Comparison of ENCODE assay signal across 8 mouse cellular contexts in genomic region chr15:10487246-10487645, GRCm38 (mm10). TPM values are rescaled to one million over a fixed set of nuclear protein-coding genes. Genes with fewer than 3 reads are reported as not detected.
A peak's percentile ranks its signal among the peaks of the same experiment; 100 is the strongest.
DNase-seq lines count a peak whose midpoint lies in the region; ATAC-seq and TF ChIP-seq lines count a peak whose summit lies in the region.

No protein-coding gene starts in this region.

- no peaks in the 10 kb centered on the region for H3K9me3 ChIP-seq in kidney, embryonic 14.5 days (ENCODE audit: control insufficient read depth, low read length)
- no peaks in the 10 kb centered on the region for H3K9me3 ChIP-seq in embryonic facial prominence, embryonic 12.5 days
- no peaks in the 10 kb centered on the region for H3K9me3 ChIP-seq in kidney, postnatal 0 days (replicated peaks; ENCODE audit: low read length)
- no peaks in the 10 kb centered on the region for H3K9me3 ChIP-seq in neural tube, embryonic 13.5 days

- H3K36me3 ChIP-seq in kidney, embryonic 14.5 days (ENCODE audit: control insufficient read depth, insufficient read depth, low read length), result peaks cover 31% of the 10 kb centered on the region; the same call in 1 of the 2 replicates
- H3K36me3 ChIP-seq in embryonic facial prominence, embryonic 12.5 days, result peaks cover 17% of the 10 kb centered on the region
- peaks cover 7% of the 10 kb centered on the region; the same call in 1 of the 2 replicates for H3K36me3 ChIP-seq in kidney, postnatal 0 days (ENCODE audit: insufficient read depth, low read length)
- peaks cover 30% of the 10 kb centered on the region for H3K36me3 ChIP-seq in neural tube, embryonic 13.5 days

- ATAC-seq in kidney, embryonic 14.5 days (ENCODE audit: low FRiP score, low TSS enrichment), result no peak
- no peak for ATAC-seq in embryonic facial prominence, embryonic 12.5 days (ENCODE audit: insufficient number of reproducible peaks, insufficient read depth, low FRiP score, low TSS enrichment)
- no peak; the same call in 1 of the 2 replicates for ATAC-seq in kidney, postnatal 0 days (replicated peaks; ENCODE audit: low FRiP score, low read depth)
- no peak for ATAC-seq in neural tube, embryonic 13.5 days (ENCODE audit: low read depth)

- no peaks in the 10 kb centered on the region for H3K27me3 ChIP-seq in kidney, embryonic 14.5 days (ENCODE audit: control insufficient read depth, insufficient read depth, low read length)
- no peaks in the 10 kb centered on the region for H3K27me3 ChIP-seq in embryonic facial prominence, embryonic 12.5 days
- no peaks in the 10 kb centered on the region for H3K27me3 ChIP-seq in kidney, postnatal 0 days (ENCODE audit: insufficient read depth, low read length)
- H3K27me3 ChIP-seq in neural tube, embryonic 13.5 days, result no peaks in the 10 kb centered on the region

- peaks cover 15% of the 10 kb centered on the region for H3K4me1 ChIP-seq in kidney, embryonic 14.5 days (ENCODE audit: control insufficient read depth, insufficient read depth, low read length)
- H3K4me1 ChIP-seq in embryonic facial prominence, embryonic 12.5 days, result peaks cover 16% of the 10 kb centered on the region; the same call in 1 of the 2 replicates
- H3K4me1 ChIP-seq in kidney, postnatal 0 days (replicated peaks; ENCODE audit: insufficient read depth, low read length), result no peaks in the 10 kb centered on the region; the same call in 1 of the 2 replicates
- H3K4me1 ChIP-seq in neural tube, embryonic 13.5 days (replicated peaks), result peaks cover 25% of the 10 kb centered on the region

- peak overlapping the region; percentile 89; the same call in 1 of the 2 replicates for H3K4me3 ChIP-seq in kidney, embryonic 14.5 days (ENCODE audit: low read length)
- peak overlapping the region; percentile 89; the same call in 1 of the 2 replicates for H3K4me3 ChIP-seq in embryonic facial prominence, embryonic 12.5 days
- no peak overlapping the region for H3K4me3 ChIP-seq in kidney, postnatal 0 days (replicated peaks; ENCODE audit: low read depth, low read length)
- peak overlapping the region; percentile 83 for H3K4me3 ChIP-seq in neural tube, embryonic 13.5 days

- no peak overlapping the region for H3K27ac ChIP-seq in kidney, embryonic 14.5 days (ENCODE audit: low read depth, low read length)
- no peak overlapping the region for H3K27ac ChIP-seq in embryonic facial prominence, embryonic 12.5 days
- peak overlapping the region; percentile 38; the same call in 1 of the 2 replicates for H3K27ac ChIP-seq in kidney, postnatal 0 days
- H3K27ac ChIP-seq in neural tube, embryonic 13.5 days (replicated peaks), result no peak overlapping the region

- peak; percentile 27; the same call in 1 of the 2 replicates for TF ChIP-seq CTCF in kidney, postnatal 0 days (IDR thresholded peaks at IDR 0.05; ENCODE audit: low read depth)

- 57% methylated on average over 2 of the region's 2 CpGs for WGBS in kidney, embryonic 14.5 days
- 55% methylated on average over 2 of the region's 2 CpGs for WGBS in embryonic facial prominence, embryonic 12.5 days
- WGBS in kidney, postnatal 0 days, result 57% methylated on average over 2 of the region's 2 CpGs
- WGBS in neural tube, embryonic 13.5 days, result 68% methylated on average over 2 of the region's 2 CpGs

- no peak for DNase-seq in kidney, postnatal 10 days
- peak; percentile 25 for DNase-seq in kidney, postnatal 0 days (ENCODE audit: low spot score)
- no peak for DNase-seq in adrenal gland, adult 18-20 months (ENCODE audit: low spot score in 2 of 2)
- DNase-seq in adrenal gland, postnatal 25 days, result no peak
- no peak for DNase-seq in right cerebral cortex, postnatal 4 days

- peak overlapping the region; percentile 78 for H3K4me2 ChIP-seq in kidney, embryonic 14.5 days (replicated peaks; ENCODE audit: low read depth, low read length)
- H3K4me2 ChIP-seq in embryonic facial prominence, embryonic 12.5 days (replicated peaks), result peak overlapping the region; percentile 57
- H3K4me2 ChIP-seq in kidney, postnatal 0 days (ENCODE audit: low read length), result peak overlapping the region; percentile 76; the same call in 1 of the 2 replicates
- peak overlapping the region; percentile 86 for H3K4me2 ChIP-seq in neural tube, embryonic 13.5 days

- H3K9ac ChIP-seq in kidney, embryonic 14.5 days (ENCODE audit: low read depth, low read length), result no peak overlapping the region
- H3K9ac ChIP-seq in embryonic facial prominence, embryonic 12.5 days, result no peak overlapping the region
- no peak overlapping the region for H3K9ac ChIP-seq in kidney, postnatal 0 days (ENCODE audit: low read depth, low read length)
- H3K9ac ChIP-seq in neural tube, embryonic 13.5 days, result peak overlapping the region; percentile 81; the same call in 1 of the 2 replicates

RNA-seq across cellular contexts. Expression of gene Rad1, which starts 1.4 kb away (rescaled TPM):
- polyA plus RNA-seq in kidney, embryonic 14.5 days (2014; fragmentation: Nextera tagmentation; extraction: Ambion mirVana), result 25.3 and 29.1 TPM in 2 replicates
- 41.1 and 41.7 TPM in 2 replicates for polyA plus RNA-seq in embryonic facial prominence, embryonic 12.5 days (2016; fragmentation: Nextera tagmentation; extraction: Ambion mirVana)
- 27.1 and 29.1 TPM in 2 replicates for polyA plus RNA-seq in kidney, postnatal 0 days (2015; fragmentation: Nextera tagmentation; extraction: Ambion mirVana)
- 30.3 and 32.5 TPM in 2 replicates for polyA plus RNA-seq in neural tube, embryonic 13.5 days (2015; fragmentation: Nextera tagmentation; extraction: Ambion mirVana)
- 10 to 100 TPM; 12.0 to 15.3 TPM for total RNA-seq in adrenal gland, adult 18-20 months (2021)
- total RNA-seq in adrenal gland, postnatal 25 days (2021), result 14.8 and 19.7 TPM in 2 replicates

RNA-seq across cellular contexts. Expression of gene Brix1, which starts 1.5 kb away (rescaled TPM):
- 127 and 165 TPM in 2 replicates for polyA plus RNA-seq in kidney, embryonic 14.5 days (2014; fragmentation: Nextera tagmentation; extraction: Ambion mirVana)
- polyA plus RNA-seq in embryonic facial prominence, embryonic 12.5 days (2016; fragmentation: Nextera tagmentation; extraction: Ambion mirVana), result 114 and 126 TPM in 2 replicates
- 126 and 146 TPM in 2 replicates for polyA plus RNA-seq in kidney, postnatal 0 days (2015; fragmentation: Nextera tagmentation; extraction: Ambion mirVana)
- polyA plus RNA-seq in neural tube, embryonic 13.5 days (2015; fragmentation: Nextera tagmentation; extraction: Ambion mirVana), result 69.6 and 77.6 TPM in 2 replicates
- total RNA-seq in adrenal gland, adult 18-20 months (2021), result 10 to 100 TPM; 49.7 to 51.4 TPM
- 42.7 and 45.6 TPM in 2 replicates for total RNA-seq in adrenal gland, postnatal 25 days (2021)

RNA-seq across cellular contexts. Expression of gene Dnajc21, which starts 16.9 kb away (rescaled TPM):
- polyA plus RNA-seq in kidney, embryonic 14.5 days (2014; fragmentation: Nextera tagmentation; extraction: Ambion mirVana), result 17.1 and 20.3 TPM in 2 replicates
- polyA plus RNA-seq in embryonic facial prominence, embryonic 12.5 days (2016; fragmentation: Nextera tagmentation; extraction: Ambion mirVana), result 16.1 and 16.9 TPM in 2 replicates
- polyA plus RNA-seq in kidney, postnatal 0 days (2015; fragmentation: Nextera tagmentation; extraction: Ambion mirVana), result 16.1 and 20.3 TPM in 2 replicates
- 12.0 and 12.5 TPM in 2 replicates for polyA plus RNA-seq in neural tube, embryonic 13.5 days (2015; fragmentation: Nextera tagmentation; extraction: Ambion mirVana)
- 10 to 100 TPM; 43.6 to 44.8 TPM for total RNA-seq in adrenal gland, adult 18-20 months (2021)
- total RNA-seq in adrenal gland, postnatal 25 days (2021), result 35.7 and 50.6 TPM in 2 replicates
